Mouse (Mus musculus) forebrain, embryonic 15.5 days (tissue): ENCODE results near the gene Prss36. TPM values are rescaled to one million over a fixed set of nuclear protein-coding genes. Genes with fewer than 3 reads are reported as not detected.
A peak's percentile ranks its signal among the peaks of the same experiment; 100 is the strongest.

Experiments used
- ATAC-seq: fragments of 200-750 bp; cut with Nextera tagmentation; replicated peaks from 2 replicates; pipeline ENCODE4 v1.8.0; 2017; ENCODE audit warnings: mild to moderate bottlenecking, moderate TSS enrichment, moderate library complexity
- H3K27ac ChIP-seq: fragments of 300-500 bp; sonication (generic); replicated peaks from 2 replicates; pipeline ENCODE4 v1.5.1; 2015; ENCODE audit warnings: mild to moderate bottlenecking, inconsistent platforms
- H3K27me3 ChIP-seq: fragments of 300-500 bp; sonication (generic); 2 replicates; pipeline ENCODE4 v1.6.1; 2015; ENCODE audit warnings: inconsistent platforms
- H3K36me3 ChIP-seq: fragments of 300-500 bp; sonication (generic); 2 replicates; pipeline ENCODE4 v1.6.1; 2015; ENCODE audit warnings: mild to moderate bottlenecking, inconsistent platforms
- H3K4me1 ChIP-seq: fragments of 300-500 bp; sonication (generic); 2 replicates; pipeline ENCODE4 v1.6.1; 2015; ENCODE audit warnings: inconsistent platforms
- H3K4me2 ChIP-seq: fragments of 300-500 bp; sonication (generic); replicated peaks from 2 replicates; pipeline ENCODE4 v1.6.1; 2015; ENCODE audit warnings: mild to moderate bottlenecking, inconsistent platforms
- H3K4me3 ChIP-seq: fragments of 300-500 bp; sonication (generic); 2 replicates; pipeline ENCODE4 v1.5.1; 2015; ENCODE audit warnings: mild to moderate bottlenecking, inconsistent platforms
- H3K9ac ChIP-seq: fragments of 300-500 bp; sonication (generic); replicated peaks from 2 replicates; pipeline ENCODE4 v1.6.1; 2015; ENCODE audit warnings: mild to moderate bottlenecking, inconsistent platforms
- H3K9me3 ChIP-seq: fragments of 300-500 bp; sonication (generic); 2 replicates; pipeline ENCODE4 v1.6.1; 2016; ENCODE audit warnings: inconsistent platforms
- WGBS: fragments of 180-500 bp; shearing (Covaris S2); methylation state at CpG from one replicate; pipeline ENCODE4 v1.1.7; 2015; ENCODE audit warnings: mixed read lengths; 5-methylcytosine and 5-hydroxymethylcytosine counted together
- polyA plus RNA-seq: library from polyadenylated mRNA; unstranded; fragments of >200 nt; fragmentation: Nextera tagmentation; extraction: Ambion mirVana; gene quantifications from 2 replicates; pipeline ENCODE4 v1.2.1, GENCODE M21; 2015

Gene Prss36
- polyA plus RNA-seq, result 9.6 and 11.6 TPM in 2 replicates

DNA sequence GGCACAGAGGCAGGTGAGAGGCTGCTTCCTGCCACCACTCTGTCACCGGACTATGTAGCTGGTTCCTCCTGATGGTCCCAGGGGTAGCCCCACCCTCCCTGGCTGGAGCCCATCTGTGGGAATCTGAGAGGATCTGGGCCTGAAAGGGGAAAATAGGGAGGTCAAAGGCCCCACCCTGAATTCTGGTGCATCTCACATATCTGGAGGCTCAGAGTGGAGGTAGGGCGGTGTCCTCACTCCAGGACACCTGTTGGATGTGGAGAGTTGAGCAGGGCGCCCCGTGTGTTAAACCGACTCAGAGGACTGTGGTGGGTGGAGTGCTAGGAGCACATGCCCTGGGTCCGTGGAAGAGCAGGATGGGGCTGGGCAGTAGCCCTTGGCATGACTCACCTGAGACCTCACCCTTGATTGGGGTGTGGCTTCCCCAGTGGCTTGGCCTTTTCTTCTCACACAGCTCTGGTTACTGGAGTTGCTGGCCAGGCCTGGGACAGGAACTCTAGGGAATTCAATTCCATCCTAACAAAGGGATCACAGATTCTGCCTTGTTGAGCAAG lies at the start of gene Prss36:
Prss36 (minus strand) TSS at position 256 of the 554 bp plus-strand sequence.
- ATAC-seq, result no peak
- no peak within 1 kb of the TSS for H3K4me3 ChIP-seq
- H3K4me1 ChIP-seq, result no peaks in the 10 kb centered on the region
- H3K9me3 ChIP-seq, result no peaks in the 10 kb centered on the region
- no peaks in the 10 kb centered on the region for H3K36me3 ChIP-seq
- no peak within 1 kb of the TSS for H3K27ac ChIP-seq
- H3K27me3 ChIP-seq, result peaks cover 12% of the 10 kb centered on the region; the same call in 1 of the 2 replicates
- H3K9ac ChIP-seq, result no peak within 1 kb of the TSS
- WGBS, result 78% methylated on average over 6 of the region's 6 CpGs
- no peak within 1 kb of the TSS for H3K4me2 ChIP-seq

DNA sequence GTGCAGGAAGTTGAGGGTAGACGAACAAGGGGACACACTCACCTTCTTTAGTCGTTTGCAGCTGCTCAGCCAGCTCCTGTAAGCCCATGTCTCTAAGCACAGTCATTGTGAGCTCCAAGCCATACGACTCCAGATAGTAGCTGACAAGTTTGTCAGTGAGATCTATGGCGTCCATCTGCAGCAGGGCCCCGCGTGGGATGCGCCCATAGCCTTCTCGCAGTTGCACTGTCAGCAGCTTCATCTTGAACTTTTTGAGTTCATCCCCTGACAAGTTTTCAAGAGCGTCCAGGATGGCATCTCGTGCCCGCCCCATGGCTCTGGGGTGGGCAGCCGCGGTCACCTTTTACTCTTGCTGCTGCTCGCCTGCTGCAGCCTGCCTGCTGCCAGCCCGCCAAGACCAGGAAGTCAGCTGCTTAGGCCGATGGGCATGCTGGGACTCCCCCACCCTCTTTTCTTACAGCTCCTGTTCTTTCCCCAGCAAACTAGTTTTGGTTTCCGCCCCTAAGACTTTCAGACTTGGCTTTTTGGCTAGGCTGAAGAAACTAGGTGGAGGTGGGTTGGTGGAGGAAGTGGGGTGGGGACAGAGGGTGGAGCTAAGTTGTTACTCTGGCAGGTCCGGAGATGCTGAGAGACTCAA lies 46.9 kb upstream of the Prss36 start, which contains the start of gene Pycard:
Pycard (minus strand) TSS at position 527 of the 637 bp plus-strand sequence.
- 26% methylated on average over 18 of the region's 18 CpGs for WGBS

DNA sequence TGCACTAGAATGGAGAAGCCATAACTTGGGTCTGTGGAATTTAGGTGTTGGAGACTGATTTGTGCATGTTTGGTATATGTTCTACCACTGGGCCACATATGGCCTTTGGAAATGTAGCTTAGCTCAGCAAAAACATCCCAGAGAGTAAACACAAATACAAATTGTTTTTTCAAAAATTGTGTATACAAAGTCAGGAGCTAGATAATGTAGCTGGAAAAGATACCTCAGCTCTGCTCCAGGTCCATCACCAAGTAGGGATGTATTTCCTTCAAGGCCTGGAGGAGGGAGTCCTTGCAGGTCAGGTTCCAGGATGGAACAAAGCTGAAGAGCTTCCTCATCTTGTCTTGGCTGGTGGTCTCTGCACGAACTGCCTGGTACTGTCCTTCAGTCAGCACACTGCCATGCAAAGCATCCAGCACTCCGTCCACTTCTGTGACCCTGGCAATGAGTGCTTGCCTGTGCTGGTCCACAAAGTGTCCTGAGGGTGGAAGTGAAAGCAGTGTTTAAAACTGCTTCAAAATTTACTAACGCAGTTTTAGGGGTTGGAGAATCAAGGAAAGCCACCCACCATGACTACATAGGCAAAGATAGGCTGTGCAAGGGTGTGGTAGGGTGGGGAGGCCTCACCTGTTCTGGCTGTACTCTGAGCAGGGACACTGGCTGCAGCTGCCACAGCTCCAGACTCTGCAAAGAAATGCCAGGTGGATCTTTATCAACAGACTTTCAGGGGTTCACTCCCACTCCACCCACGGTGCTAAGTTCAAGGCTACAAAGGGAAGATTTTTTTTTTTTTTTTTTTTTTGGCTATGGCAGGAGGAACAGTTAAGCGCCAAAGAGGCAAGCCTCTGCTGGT lies 46.2 kb upstream of the Prss36 start:
- Histone ChIP-seq H3K27ac (no peak overlapping the region), H3K4me1 (0 out of 2 replicates have a peak, but pooled peaks cover 3% of the 10 kb centered on the region), H3K4me3 (no peak overlapping the region), H3K9me3 (no peaks in the 10 kb centered on the region), H3K27me3 (no peaks in the 10 kb centered on the region), H3K4me2 (no peak overlapping the region), H3K36me3 (peaks cover 25% of the 10 kb centered on the region), H3K9ac (no peak overlapping the region)
- WGBS, result 55% methylated on average over 5 of the region's 5 CpGs
- ATAC-seq, result peak; percentile 35; the same call in 1 of the 2 replicates

More for the DNA sequence above, 46.9 kb upstream of the Prss36 start, which contains the start of gene Pycard:
- Histone ChIP-seq H3K9me3 (no peaks in the 10 kb centered on the region), H3K4me3 (0 out of 2 replicates have a peak within 1 kb of the TSS, but pooled peaks have one; percentile 8), H3K4me1 (0 out of 2 replicates have a peak, but pooled peaks cover 3% of the 10 kb centered on the region), H3K9ac (no peak within 1 kb of the TSS), H3K36me3 (peaks cover 19% of the 10 kb centered on the region), H3K27me3 (no peaks in the 10 kb centered on the region), H3K4me2 (peak within 1 kb of the TSS; percentile 24), H3K27ac (no peak within 1 kb of the TSS)
- no peak for ATAC-seq

DNA sequence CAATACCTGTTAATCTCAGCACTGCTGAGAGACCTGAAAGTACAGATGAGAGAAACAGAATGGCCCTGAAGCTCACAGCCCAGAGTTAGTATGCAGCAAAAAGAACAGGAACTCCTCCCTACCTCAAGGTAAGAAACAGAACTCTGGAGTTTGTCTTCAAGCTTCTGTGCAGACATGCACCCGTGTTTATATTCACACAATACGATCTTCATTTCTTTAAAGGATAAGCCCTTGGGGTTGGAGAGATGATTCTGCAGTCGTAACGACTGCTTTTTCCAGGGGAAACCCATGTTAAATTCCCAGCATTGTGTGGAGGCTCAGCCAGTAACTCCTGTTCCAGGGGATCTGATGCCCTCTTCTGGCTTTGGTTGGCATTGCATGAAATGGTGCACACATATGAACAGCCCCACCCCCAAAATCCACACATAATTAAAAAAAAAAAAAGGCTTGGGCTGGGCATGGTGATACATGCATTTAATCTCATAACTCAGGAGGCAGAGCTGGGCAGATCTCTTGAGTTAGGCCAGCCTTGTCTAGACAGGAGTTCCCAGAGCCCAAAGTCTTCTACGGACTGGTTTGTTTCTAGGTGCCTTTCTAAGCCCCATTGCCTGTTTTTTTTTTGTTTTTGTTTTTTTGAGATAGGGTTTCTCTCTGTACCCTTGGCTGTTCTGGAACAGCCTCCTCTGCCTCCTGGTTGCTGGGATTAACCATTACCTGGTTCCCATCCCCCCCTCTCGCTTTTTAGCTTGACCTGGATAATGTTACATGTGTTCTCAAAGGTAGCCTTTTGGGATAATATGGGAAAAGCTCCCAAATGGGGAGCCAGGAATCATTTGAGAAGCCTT lies 45.3 kb upstream of the Prss36 start:
- ATAC-seq, result peak; percentile 71; the same call in 1 of the 2 replicates
- H3K4me1 ChIP-seq, result 0 out of 2 replicates have a peak, but pooled peaks cover 3% of the 10 kb centered on the region
- H3K4me3 ChIP-seq, result no peak overlapping the region
- no peaks in the 10 kb centered on the region for H3K27me3 ChIP-seq
- 0 out of 2 replicates have a peak overlapping the region, but pooled peaks have one; percentile 1 for H3K27ac ChIP-seq
- H3K36me3 ChIP-seq, result peaks cover 33% of the 10 kb centered on the region
- WGBS, result 53% methylated on average over 6 of the region's 6 CpGs
- H3K9me3 ChIP-seq, result no peaks in the 10 kb centered on the region
- H3K4me2 ChIP-seq, result no peak overlapping the region
- no peak overlapping the region for H3K9ac ChIP-seq

DNA sequence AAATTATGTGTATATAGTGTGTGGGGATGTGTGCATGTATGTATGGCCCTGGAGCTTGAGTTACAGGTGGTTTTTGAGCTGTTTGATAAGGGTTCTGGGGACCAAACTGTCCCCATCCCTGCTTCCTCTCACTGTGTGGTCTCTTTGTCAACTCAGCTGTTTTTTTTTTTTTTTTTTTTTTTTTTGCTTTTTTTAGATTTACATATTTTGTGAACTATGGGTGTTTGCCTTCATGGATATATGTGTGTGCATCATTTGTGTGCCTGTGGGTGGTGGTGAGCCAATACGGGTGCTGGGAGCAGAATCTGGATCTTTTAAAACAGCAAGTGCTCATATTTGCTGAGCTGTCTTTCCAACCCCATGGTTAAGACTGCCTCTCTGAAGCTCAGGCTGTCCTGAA lies 42.4 kb upstream of the Prss36 start:
- Histone ChIP-seq H3K9ac (no peak overlapping the region), H3K36me3 (peaks cover 62% of the 10 kb centered on the region)
- WGBS, result 92% methylated on average over 1 of the region's 1 CpGs

DNA sequence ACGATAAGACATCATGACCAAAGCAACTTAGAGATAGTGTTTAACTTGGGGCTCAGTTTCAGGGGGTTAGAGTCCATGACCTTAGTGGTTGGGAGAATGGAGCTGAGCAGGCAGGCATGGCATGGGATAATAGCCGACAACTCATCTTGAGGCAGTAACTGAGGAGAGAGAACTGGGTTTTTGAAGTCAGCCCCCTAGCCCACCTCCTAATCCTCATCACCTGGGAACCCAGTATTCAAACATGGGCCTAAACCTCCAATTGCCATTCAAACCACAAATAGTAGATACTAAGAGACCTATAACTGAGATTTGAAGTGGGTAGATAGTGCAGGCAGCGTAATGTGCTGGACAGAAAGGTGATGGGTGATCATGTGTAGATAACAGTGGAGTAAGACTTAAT lies 34.1 kb upstream of the Prss36 start:
- no peak for ATAC-seq
- Histone ChIP-seq H3K36me3 (peaks cover 98% of the 10 kb centered on the region), H3K27ac (no peak overlapping the region)

More for the DNA sequence above, 42.4 kb upstream of the Prss36 start:
- Histone ChIP-seq H3K27ac (no peak overlapping the region), H3K4me2 (no peak overlapping the region), H3K27me3 (no peaks in the 10 kb centered on the region), H3K9me3 (no peaks in the 10 kb centered on the region), H3K4me1 (0 out of 2 replicates have a peak, but pooled peaks cover 3% of the 10 kb centered on the region), H3K4me3 (no peak overlapping the region)
- ATAC-seq, result no peak

DNA sequence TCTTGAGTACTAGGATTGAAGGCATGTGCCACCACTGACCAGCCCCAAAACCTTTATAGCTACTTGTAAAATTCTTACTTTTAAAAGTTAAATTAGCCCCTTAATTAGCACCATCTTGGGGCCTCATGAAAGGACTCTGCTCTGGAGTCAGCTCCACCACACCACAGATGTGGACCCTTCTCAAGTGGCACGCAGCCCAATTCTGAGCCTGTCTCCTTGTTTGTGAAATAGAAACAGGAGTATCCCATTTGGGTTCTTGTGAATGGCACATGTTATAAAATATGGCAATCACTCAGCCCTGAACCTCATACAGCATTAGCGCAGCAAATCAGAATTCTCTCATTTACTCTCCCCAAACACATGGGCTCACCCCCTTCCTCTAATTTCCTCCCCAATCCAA lies 32.3 kb upstream of the Prss36 start:
- H3K27me3 ChIP-seq, result no peaks in the 10 kb centered on the region
- H3K4me3 ChIP-seq, result no peak overlapping the region
- no peaks in the 10 kb centered on the region for H3K9me3 ChIP-seq
- H3K4me1 ChIP-seq, result no peaks in the 10 kb centered on the region
- H3K36me3 ChIP-seq, result peaks cover 98% of the 10 kb centered on the region
- no peak overlapping the region for H3K4me2 ChIP-seq
- 86% methylated on average over 2 of the region's 2 CpGs for WGBS
- ATAC-seq, result no peak
- H3K9ac ChIP-seq, result no peak overlapping the region
- H3K27ac ChIP-seq, result no peak overlapping the region

More for the DNA sequence above, 34.1 kb upstream of the Prss36 start:
- Histone ChIP-seq H3K4me3 (no peak overlapping the region), H3K27me3 (no peaks in the 10 kb centered on the region), H3K4me2 (no peak overlapping the region), H3K4me1 (no peaks in the 10 kb centered on the region), H3K9me3 (no peaks in the 10 kb centered on the region), H3K9ac (no peak overlapping the region)
- WGBS, result 95% methylated on average over 3 of the region's 3 CpGs

DNA sequence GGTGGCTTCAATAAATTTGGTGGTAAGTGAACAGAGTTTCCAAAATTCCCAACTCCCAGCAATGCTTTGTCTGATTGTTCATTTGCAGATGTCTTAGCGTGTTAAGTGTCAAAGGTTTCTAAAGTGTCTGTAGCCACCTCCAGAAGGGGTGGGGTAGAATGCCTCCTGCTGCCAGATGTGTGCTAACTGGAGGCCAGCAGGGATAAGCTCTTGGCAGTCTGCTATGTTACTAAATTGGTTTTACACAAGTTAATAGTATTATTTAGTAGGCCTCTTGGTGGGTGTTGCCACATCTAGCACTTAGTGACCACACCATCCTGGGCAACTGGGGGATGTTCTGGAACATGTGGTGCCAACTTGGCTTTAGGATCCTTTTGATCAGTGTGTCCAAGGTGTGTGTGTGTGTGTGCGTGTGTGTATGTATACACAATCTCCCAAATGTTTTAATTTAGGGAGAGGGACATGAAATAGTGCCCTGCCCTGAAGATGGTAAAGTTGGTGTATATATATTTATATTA lies 27.9 kb upstream of the Prss36 start:
- H3K4me2 ChIP-seq, result no peak overlapping the region
- peaks cover 96% of the 10 kb centered on the region for H3K36me3 ChIP-seq
- H3K27ac ChIP-seq, result no peak overlapping the region
- no peak overlapping the region for H3K4me3 ChIP-seq
- H3K9me3 ChIP-seq, result no peaks in the 10 kb centered on the region
- WGBS, result 84% methylated on average over 2 of the region's 2 CpGs
- no peak for ATAC-seq
- H3K27me3 ChIP-seq, result no peaks in the 10 kb centered on the region
- H3K4me1 ChIP-seq, result peaks cover 11% of the 10 kb centered on the region
- H3K9ac ChIP-seq, result no peak overlapping the region

DNA sequence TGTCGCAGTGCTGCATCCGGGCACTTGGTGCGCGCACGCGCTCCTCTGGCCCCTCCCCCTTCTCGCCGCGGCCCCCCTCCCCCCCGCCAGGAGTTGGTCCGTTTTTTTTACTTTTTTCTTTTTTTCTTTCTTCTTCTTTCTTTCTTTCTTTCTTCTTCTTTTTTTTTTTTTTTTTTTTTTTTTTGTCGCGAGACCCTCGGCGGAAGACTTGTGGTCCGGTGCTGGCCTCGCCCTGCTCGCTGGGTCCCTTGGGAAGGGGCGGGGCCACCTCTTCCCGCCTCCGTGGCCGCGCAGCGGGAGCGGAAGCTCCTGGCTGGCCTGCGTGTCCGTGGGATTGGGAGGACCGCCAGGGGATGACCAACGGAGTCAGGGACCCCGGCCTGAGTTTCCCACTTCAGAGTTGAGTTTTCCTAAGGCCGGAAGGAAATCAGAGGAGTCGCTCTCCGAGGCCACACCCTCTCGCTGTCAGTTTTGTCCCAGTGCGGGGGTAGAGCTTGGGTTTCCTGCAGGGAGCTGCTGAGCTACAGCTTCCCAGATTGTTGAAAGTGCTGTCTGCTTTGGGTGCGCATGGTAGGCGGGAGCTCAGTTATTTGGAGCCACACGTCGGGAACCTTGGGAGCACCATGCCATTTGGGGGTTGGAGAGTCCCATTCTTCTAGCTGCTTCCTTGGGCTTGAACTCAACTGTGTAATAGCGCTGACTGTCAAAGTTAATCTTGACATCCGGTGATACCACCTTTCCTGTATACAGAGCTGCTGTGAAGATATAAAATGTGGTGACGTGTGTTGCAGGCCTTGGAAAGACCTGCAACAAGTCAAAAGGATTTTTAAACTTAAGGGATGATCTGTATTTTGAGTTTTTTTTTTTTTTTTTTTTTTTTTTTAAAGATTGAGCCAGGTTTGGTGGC lies 21.6 kb upstream of the Prss36 start:
- peak overlapping the region; percentile 78 for H3K4me3 ChIP-seq
- no peaks in the 10 kb centered on the region for H3K27me3 ChIP-seq
- H3K27ac ChIP-seq, result peak overlapping the region; percentile 98
- H3K9ac ChIP-seq, result peak overlapping the region; percentile 99
- peak; percentile 20; the same call in 1 of the 2 replicates for ATAC-seq
- peaks cover 36% of the 10 kb centered on the region for H3K36me3 ChIP-seq
- H3K4me2 ChIP-seq, result peak overlapping the region; percentile 87
- H3K4me1 ChIP-seq, result peaks cover 30% of the 10 kb centered on the region
- under 1% methylated on average over 35 of the region's 42 CpGs for WGBS
- no peaks in the 10 kb centered on the region for H3K9me3 ChIP-seq
